Mouse (Mus musculus) heart, postnatal 10 days (tissue): ENCODE results near the gene Stk39. TPM values are rescaled to one million over a fixed set of nuclear protein-coding genes. Genes with fewer than 3 reads are reported as not detected.

Source experiments
- DNase-seq, 2 experiments: peaks; one replicate each; pipeline ENCODE4 v3.0.0; 2021
- intact Hi-C: fragments of 180-260 bp; cut with DNase I; formaldehyde crosslinking; loops from one replicate; pipeline ENCODE4 v1.15.1; 2025
- total RNA-seq, 2 experiments: library from RNA; stranded (reverse); gene quantifications; 2 replicates each; pipeline ENCODE4 v1.2.3; 2021

Gene Stk39
- total RNA-seq, 2 experiments from 2014 or later: 111 to 145 TPM

- intact Hi-C loops: no loop called here
Measured at GRCm38 (mm10) chr2:68464456-68464855, 7.6 kb downstream of the Stk39 start.

DNA sequence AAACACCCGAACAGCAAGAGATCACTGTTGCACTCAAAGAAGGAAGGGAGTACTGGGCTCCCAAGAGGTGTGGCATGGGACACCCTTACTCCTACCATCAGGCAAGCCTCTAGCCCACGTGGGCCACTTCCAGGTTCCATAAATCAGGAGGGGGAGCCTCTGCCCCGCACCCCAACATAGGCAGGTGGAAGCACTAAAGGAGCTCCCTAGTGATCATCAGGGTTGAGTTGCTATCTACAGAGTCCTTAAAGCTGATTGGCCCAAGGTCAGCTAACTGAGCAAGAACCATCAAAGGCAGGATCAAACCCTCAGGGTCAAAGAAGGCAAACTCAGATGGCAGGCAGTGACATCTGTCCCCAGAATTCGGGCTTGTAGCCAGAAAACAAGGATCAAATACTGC, 8.3 kb downstream of the Stk39 start:
- no peak for DNase-seq
- intact Hi-C loops: no loop called here

More at GRCm38 (mm10) chr2:68464456-68464855, 7.6 kb downstream of the Stk39 start:
- no peak for DNase-seq

GRCm38 (mm10) chr2:68458115-68458514, 14.0 kb downstream of the Stk39 start:
- intact Hi-C loops: no loop called here
- DNase-seq: no peak

DNA sequence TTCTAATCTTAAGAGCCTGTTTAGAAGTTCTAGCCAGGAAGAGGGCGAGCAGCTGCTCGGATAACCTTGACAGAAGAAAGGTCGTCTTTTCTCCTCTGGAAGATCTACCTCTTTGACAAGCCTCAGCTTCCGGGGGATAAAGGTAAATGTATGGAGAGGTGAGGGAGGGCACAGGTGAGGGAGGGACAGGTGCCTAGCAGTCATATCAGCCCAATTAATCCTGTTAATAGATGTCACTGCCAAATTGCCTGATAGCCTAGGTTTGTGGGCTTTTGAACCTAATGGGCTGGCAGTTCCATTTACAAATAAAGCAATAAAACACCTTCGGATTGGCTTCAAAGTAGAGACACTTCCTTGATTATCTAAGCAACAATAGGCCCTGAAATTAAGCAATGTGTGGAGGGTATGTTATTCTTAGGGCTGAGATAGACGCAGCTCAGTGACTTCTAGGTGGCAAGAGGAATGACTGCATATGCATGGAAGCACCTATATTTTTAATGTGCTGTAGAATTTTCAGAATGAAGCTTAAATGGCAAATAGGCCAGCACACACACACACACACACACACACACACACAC, 14.5 kb downstream of the Stk39 start:
- DNase-seq: no peak
- intact Hi-C loops: no loop called here

GRCm38 (mm10) chr2:68456899-68457298, 15.2 kb downstream of the Stk39 start:
- DNase-seq: no peak
- intact Hi-C loops: no loop called here

- peak in 1 of 2 experiments; percentile 57 for DNase-seq
- intact Hi-C loops: no loop called here
Measured at GRCm38 (mm10) chr2:68452379-68452778, 19.7 kb downstream of the Stk39 start.

DNA sequence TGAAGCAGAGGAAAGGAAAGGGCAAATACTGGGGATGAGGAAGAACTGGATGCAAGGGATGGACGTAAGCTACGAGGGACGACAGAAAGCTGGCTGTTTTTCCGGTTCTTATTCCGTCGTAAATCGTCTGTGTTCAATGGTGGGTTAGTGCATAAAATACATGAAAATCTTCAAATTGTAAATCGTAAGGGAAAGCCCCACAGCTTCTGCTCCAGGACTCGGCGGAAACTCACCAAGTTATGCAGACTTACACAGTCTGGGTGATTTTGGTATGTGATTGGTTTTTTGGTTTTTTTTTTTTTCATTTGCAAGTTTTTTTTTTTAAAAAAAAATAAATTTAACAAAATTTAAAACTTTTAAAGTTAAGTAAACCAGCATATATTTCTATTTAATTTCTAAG, 24.0 kb downstream of the Stk39 start:
- no peak for DNase-seq
- intact Hi-C loops: no loop called here

GRCm38 (mm10) chr2:68443141-68443540, 28.9 kb downstream of the Stk39 start:
- intact Hi-C loops: no loop called here
- no peak for DNase-seq

- no peak for DNase-seq
- intact Hi-C loops: no loop called here
Measured at GRCm38 (mm10) chr2:68442113-68442717, 29.9 kb downstream of the Stk39 start.

- DNase-seq: no peak
- intact Hi-C loops: no loop called here
Measured at GRCm38 (mm10) chr2:68439614-68440013, 32.5 kb downstream of the Stk39 start.

DNA sequence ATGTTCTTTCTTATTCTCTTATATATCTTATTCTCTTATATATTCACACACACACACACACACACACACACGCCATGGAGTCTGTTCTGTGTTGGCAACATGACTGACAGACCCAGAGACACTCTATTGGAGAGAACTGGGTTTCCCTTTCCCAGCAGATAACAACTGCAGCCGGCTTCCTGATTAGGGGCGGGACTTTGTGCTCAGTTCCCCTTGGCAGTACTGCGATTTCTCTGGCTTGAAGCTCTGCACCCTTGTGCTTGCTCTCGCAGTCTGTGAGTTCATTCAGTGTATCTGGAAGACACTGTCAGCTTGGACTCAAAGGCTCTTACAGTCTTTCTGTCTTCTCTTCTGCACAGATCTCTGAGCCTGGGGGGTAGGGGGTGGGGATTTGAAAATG, 34.1 kb downstream of the Stk39 start:
- intact Hi-C loops: no loop called here
- DNase-seq: peak; percentile 45 to 56

GRCm38 (mm10) chr2:68437216-68437615, 34.9 kb downstream of the Stk39 start:
- no peak for DNase-seq
- intact Hi-C loops: no loop called here

DNA sequence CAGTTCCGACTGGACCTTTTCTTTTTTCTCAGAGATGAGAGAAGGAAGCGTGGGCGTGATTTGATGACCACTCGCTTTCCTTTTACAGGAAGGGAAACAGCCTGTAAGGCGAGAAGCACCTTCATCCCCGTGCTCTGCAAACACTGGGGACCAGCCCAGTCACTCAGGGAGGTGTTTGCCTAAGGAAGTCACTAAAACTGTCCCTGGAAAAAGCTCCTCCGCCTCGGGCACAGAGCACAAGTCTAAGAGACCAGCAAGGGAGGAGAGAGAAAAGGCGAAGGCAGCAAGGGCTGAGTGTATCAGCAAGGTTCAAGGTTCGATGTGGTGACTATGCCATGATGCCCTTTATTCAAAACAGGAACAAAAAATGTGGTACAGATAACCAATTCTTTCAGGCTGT, 35.8 kb downstream of the Stk39 start:
- DNase-seq: no peak
- intact Hi-C loops: no loop called here

GRCm38 (mm10) chr2:68435494-68436255, 36.4 kb downstream of the Stk39 start:
- no peak for DNase-seq
- intact Hi-C loops: no loop called here

DNA sequence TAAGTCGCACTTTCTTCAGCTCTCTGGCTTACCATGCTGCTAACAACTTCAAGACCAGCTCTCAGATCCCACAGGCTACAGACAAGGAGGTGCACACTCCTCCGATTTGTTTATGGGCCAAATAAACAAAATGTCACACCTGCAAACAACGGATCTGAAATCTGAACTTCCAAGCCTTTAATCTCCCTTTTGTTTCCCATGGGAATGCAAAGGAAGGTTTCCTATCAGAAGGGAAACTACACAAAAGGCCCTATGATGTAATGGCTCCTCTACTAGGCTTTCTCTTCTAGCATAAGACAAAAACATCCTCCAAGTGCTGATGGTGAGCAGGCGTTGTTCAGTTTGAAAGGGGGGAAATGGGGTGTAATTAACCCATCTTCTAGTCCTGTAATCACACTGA, 37.1 kb downstream of the Stk39 start:
- intact Hi-C loops: loop anchor here (5.0 kb wide), 1 partner anchor 58 kb away; no protein-coding TSS in a partner anchor
- DNase-seq: no peak

GRCm38 (mm10) chr2:68434576-68434975, 37.5 kb downstream of the Stk39 start:
- DNase-seq: no peak
- intact Hi-C loops: loop anchor here (5.0 kb wide), 1 partner anchor 57 kb away; no protein-coding TSS in a partner anchor

- DNase-seq: no peak
Measured at GRCm38 (mm10) chr2:68433736-68434312, 38.2 kb downstream of the Stk39 start.

DNA sequence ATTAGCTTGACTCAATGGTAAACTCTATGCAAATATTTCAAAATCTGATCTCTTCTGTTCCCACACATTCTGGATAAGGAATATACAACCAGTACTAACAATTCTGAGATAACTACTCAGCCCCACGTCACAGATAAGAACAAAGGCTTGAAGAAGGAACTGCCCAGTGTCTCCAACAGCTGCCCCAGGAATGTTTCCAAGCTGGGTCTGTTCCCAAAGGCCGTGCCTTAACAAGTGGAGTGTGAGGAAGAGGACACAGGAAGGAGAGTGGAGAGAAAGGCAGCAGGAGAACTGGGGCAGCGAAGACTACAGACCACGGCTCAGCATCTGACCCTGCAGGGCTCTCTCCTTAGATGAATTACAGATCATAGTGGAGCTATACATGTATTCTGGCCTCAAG, 39.2 kb downstream of the Stk39 start:
- intact Hi-C loops: loop anchor here (1.0 to 5.0 kb wide), 2 partner anchors 33 to 56 kb away; no protein-coding TSS in a partner anchor
- DNase-seq: peak; percentile 71 to 78

More at GRCm38 (mm10) chr2:68433736-68434312, 38.2 kb downstream of the Stk39 start:
- intact Hi-C loops: loop anchor here (1.0 to 5.0 kb wide), 2 partner anchors 32 to 57 kb away; no protein-coding TSS in a partner anchor

DNA sequence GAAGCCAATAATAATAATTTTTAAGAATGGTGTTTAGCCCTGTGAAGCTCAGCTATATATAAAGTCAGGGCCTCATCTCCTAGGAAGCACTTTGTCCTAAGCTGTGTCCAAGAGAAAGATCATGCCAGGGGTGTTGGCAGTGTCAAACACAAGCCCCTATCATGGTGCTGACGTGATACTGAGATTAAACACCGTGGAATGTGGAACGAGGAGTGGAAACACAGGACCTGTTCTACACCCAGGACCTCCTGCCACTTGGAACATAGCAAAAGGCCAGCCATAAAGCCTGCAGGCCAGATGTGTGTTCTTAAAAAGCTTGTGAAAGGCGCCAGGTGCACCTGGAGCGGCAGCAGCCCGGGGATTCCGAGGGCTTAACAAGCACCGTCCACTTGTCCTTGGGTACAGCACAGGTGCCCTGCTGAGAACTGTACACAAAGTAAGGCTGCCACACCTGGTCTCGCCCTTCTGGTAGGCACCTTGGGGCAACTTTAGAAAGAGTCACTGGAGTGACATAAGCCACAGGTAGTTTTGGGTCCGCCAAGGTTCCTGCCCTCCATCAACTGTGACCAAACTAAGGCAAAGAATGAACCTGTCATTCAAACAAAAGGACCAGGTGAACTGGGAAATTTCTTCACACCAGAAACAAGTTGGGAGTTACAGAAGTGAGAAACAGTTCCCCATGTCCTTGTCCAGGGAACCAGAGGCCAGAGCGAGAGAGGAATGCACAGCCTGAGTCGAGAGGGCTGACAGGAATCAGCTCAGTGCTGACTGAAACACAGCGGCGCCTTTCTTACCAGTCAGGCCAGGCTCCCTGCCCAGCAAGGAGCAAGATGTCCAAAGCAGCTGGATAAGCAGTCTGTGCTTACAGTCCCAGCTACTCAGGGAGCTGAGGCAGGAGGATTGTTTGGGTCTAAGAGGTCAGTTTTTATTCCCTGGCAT, 40.8 kb downstream of the Stk39 start:
- intact Hi-C loops: loop anchor here (5.0 kb wide), 1 partner anchor 54 kb away; no protein-coding TSS in a partner anchor
- DNase-seq: peak; percentile 83 to 87

GRCm38 (mm10) chr2:68430493-68430892, 41.6 kb downstream of the Stk39 start:
- peak in 1 of 2 experiments; percentile 71 for DNase-seq
- intact Hi-C loops: loop anchor here (5.0 kb wide), 1 partner anchor 53 kb away; no protein-coding TSS in a partner anchor
